Mouse (Mus musculus) R1 (cell line): ENCODE measurements around the gene Pax4.
A peak's percentile ranks its signal among the peaks of the same experiment; 100 is the strongest.

Experiments used
- DNase-seq: peaks from one replicate; pipeline ENCODE4 v3.0.0-alpha.2; 2018; ENCODE audit warnings: low read depth, low spot score

The Pax4 gene

DNA sequence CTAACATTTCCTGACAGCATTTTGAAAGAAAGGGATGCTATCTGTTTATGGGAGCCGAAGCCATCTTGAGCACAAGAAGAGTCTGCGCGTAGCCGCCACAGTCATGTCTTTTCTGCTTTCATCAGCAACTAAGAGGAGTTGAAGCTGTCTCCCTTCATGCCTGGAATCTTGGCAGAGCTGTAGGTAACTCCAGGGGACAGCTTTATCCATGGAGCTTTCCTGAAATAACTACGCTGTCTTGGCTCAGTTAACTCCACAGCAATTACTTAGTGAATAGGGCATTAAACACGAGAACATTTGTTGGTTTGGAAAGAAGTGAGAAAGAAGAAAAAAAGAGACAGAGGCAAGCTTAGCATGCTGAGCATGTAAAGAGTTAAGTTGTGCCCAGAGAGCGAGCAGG lies 1.2 kb downstream of the Pax4 start:
- DNase-seq, result no peak

DNA sequence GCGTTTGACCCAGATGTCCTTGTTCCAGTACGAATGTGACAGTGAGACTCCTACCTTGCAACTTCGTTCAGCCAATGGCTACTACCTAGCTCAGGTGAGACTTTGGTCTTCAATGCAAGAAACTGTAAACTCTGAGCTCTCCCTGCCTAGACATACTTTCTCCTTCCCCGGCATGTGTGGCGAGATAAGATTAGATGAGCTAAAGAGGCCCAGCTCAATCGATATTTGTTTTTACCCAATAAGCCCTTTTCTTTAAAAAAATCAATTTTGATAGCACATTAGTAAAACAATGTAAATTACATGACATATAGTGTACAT lies 17.7 kb downstream of the Pax4 start:
- DNase-seq, result no peak

DNA sequence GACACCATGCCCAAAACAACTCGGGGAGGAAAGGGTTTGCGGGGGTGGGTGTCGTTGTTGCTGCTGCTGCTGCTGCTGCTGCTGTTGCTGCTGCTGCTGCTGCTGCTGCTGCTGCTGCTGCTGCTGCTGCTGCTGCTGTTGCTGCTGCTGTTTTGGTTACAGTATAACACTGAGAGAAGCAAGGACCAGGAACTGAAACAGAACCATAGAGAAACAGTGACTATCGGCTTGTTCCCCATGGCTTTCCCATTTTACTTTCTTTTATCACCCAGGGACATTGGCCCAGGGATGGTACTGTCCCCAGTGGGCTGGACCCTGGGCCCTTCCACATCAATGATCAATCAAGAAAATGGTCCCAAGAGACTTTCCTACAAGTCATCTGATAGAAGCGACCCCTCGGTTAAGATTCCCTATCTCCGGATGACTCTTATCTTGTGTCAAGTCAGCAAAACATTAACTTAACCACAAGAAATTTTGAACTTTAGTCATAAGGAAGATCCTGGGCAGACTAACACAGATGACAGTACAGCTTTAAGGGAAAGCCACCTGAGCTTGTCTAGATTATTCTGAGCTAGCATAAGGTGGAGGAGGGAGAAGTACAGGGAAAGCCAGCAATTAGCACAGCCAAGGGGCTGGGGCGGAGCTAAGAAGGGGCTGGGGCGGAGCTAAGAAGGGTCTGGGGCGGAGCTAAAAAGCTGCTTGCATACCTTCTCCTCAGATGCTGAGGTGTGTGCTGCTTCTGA lies 18.2 kb downstream of the Pax4 start:
- peak; percentile 53 for DNase-seq

DNA sequence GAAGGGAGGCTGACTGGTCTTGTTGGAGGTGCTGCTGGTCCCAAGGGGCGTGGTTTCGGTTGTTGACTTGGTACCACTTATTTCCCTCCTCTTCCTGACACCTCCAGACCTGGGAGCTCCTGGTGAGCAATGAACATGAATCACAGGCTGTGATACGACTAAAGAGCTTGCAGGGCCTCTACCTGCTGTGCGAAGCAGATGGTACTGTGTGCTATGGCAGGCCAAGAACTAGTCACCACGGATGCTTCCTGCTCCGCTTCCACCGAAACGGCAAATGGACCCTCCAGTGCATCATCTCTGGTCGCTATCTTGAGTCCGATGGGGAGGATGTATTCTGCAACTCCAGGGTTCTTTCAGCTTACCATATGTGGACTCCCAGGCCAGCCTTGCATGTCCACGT lies 19.3 kb downstream of the Pax4 start:
- no peak for DNase-seq

DNA sequence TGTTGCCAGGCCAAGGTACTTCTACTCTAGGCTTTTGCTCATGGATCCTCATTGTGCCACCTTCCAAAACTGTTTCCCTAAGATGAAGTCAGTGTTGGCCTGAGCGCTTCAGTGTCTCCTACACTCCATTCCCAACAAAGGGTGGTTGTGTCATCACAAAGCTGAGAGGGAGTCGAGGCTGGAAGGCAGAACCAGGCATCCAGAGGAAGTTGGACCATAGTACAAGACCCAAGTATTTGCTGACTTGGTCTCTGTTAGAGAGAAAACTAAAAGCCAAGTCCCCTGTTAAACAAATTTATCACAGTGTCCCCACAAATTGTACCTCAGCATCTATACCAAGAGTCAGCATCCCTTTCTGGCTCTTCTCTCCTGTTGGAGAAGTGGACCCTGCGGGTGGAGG lies 20.9 kb downstream of the Pax4 start, which contains the start of gene Gcc1:
Gcc1 (minus strand) TSS at position 101 of the 400 bp plus-strand sequence.
- no peak for DNase-seq

DNA sequence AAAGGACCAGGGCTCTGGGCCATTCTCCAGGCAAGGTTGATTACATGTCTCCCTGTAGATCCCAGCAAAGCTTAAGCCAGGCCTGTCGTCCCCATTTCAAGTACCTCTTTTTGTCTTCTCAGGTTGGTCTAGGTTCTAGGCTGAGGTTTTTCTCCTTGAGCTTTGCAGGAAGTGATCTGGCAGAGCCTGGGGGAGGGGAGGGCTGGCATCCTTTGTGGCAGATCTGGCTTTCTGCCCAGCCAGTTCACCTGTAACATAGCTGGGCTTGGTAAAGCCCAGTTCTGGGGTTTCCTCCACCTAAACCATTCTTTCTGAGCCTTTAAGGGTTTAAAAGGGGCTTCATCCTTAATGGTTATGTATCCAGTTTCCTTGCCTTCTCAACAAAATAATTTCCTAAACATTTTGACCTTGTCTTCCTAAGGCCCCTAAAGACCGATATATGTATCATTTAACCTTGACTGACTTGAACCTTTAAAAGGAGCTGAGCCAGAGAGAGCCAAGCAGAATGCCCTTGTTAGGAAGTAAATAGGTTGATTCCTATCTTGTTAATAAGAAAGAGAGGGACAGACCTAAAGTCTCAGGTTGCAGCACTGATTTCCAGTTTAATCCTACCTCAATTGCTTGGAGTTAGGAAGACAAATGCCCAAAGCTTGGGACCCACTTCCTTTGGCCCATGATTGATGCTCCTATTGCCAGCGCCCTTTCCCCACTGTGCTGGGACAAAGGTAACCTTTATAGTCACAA lies 21.9 kb downstream of the Pax4 start, which contains the start of gene Fscn3:
Fscn3 (plus strand) TSS at position 694 of the 744 bp plus-strand sequence.
- no peak for DNase-seq

DNA sequence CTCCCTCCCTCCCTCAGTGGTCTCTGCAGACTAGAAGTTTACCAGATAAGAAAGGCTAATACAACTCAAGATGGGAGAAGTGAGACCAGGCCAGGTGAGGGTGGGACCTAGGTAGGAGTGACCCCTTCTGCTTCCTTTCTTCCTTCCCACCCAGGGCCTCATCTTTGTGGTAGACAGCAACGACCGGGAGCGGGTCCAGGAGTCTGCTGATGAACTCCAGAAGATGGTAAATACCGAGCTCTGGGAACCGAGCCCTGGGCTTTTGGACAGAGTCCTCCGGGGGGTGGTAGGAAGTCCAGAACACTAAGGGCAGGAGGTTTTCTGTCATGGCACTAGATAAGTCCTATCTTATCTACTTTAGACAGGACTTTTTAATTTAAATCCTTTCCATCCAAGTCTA lies 24.1 kb downstream of the Pax4 start:
- no peak for DNase-seq

DNA sequence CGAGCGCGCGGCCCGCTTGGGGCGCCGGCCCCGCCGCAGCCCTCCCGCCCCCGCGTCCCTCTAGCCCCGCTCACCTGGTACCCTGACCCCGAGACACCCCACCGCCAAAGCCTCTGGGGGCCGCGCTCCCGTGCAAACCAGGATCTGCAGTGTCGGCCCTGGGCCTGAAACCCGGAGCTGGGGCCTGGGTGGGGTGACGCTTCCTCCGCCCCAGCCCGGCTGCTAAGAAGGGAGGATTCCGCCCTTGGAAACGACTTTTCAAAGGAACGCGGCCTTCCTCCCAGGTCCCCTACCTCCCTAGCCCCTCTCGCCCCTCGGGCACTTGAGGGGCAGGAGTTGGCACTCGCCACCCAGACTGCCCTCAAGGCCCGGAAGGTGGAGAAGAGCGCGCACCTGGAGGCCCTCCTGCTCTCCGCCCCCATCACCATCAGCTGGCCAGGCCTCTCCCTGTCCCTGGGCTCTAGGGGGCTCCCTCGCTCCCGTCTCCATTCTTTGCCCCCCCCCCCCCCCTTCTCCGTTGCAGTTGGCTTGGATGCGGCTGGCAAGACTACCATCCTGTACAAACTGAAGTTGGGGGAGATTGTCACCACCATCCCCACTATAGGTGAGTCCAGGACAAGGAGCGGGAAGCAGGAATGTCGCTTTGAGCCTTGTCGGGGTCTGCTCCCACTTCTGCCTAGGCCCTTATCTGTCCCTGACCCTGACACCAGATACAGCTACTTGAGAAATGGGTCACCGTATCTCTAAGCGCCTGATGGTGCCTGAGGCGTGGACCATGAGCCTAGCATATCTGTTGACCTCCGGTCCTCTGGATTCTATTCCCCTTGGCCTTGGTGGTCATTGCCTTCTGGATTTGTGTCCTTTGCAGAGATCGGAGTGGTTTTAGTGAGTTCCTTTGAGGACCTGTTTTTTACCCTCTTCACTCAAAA lies 25.1 kb downstream of the Pax4 start:
- DNase-seq, result peak; percentile 46

DNA sequence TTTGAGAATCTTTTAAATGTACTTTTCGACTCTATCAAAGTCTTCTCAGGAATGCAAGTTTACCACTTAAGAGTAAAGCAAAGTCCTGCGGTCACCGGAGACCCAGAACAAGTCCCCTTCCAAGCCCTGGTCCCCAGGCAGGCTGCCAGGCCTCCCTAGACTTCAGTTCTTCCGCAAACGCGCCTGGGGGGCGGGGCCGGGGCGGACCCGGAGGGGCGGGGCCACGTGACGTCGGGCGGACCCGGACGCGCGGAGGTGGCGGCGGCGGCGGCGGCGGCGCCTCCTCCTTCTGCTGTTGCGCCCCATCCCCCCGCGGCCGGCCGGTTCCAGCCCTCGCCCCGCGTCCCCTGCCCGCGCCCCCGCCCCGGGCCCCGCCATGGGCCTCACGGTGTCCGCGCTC lies 25.8 kb downstream of the Pax4 start, which contains the start of gene Arf5:
Arf5 (plus strand) TSS at position 248 of the 400 bp plus-strand sequence.
- peak; percentile 76 for DNase-seq

DNA sequence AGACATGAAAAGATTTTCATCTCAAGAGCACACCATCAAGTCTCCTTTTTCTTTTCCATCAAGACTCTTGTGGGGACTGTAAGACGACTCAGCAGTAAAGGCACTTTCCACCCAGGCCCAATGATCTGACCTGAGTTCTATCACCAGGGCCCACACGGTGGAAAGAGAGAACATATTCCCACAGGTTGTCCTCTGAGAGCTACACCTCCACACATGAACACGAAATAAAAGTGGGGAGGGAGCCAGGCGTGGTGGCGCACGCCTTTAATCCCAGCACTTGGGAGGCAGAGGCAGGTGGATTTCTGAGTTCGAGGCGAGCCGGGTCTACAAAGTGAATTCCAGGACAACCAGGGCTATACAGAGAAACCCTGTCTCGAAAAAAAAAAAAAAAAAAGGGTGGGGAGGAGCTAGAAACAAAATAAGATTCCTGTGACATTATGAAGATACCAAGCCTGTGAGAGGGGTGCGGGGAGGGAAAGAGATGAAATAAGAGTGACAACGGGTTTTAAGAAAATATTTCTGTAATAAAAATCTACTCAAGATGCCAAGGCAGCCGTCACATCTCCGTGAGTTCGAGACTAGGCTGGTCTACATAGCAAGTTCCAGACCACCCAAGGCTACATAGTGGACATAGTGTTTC lies 26.4 kb downstream of the Pax4 start:
- DNase-seq, result no peak

DNA sequence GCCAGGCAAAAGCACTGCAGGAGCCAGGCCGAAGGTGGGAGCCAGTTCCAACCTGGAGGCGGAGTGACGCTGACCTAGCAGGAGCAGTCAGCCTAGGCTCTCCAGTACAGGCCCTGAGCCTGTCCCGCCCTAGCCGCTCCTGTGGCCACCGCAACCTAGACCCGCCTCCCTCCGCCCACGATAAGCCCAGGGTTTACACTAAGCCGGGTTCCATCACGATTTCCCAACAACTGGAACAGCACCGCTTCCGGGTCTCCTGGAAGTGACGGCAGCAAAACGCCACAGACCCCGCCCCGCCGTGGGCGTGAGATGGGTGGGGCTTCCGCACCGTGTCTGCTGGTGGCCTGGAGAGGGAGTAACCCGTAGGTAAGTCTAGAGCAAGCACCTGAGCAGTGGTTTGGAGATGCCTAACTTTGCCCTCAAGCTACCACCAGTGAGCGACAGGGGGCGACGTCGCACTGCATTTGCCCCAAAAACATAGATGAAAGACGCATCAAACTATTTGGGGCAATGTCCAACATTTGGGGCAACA lies 27.6 kb downstream of the Pax4 start:
- DNase-seq, result peak; percentile 97

DNA sequence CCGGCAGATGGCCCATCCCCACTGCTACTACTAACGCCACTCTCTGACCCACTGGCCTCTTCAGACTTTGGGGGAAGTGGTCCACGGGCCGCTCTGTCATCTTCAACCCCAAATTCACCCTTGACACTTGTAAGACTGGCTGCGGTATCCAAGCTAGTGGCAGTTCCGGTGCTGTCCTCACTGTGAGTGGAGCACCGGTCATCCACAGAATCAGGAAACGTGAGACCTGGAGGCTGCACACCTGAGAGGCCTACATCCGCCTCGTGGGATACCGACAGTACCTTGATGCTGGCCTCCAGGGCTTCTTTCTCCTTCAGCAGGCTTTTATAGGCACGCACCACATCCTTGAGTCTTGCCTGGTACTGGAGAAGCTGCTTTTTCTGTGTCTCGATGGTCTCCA lies 28.3 kb downstream of the Pax4 start:
- DNase-seq, result no peak

DNA sequence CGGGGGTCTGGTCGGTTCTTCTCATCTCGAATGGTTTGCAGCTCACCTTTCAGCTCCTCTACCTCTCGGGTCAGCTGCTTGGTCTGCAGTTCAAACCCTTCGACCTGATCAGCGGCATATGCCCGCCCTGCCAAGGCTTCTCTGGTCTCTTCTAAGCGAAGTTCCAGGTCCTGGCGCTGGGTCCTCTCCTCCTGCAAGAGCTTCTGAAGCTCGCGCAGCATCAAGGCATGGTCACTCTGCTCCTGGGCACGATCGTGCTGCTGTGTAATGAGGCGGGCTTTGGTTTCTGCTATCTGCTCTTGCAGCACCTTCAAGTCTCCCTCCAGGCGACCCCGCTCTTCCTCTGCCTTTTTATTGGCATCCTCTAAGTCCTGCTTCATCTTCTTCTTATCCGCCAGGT lies 28.8 kb downstream of the Pax4 start:
- no peak for DNase-seq

DNA sequence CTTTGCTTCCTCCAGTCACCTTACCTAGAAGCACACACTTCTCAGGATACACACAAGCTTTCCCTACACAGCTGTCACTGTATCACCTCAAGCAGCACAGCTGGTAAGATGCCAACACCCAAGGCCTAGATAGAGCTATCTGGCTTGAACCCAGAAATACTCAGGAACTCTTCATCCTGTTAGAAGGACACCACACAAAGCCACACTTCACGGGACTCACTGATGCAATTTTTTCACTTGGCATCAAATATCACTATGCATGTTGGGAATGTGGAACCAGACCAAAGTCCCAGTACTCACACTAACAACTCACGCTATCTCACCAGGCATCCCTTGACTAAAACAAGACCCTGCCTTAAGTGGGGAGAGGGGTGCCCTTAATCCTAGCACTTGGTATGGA lies 29.5 kb downstream of the Pax4 start:
- no peak for DNase-seq

DNA sequence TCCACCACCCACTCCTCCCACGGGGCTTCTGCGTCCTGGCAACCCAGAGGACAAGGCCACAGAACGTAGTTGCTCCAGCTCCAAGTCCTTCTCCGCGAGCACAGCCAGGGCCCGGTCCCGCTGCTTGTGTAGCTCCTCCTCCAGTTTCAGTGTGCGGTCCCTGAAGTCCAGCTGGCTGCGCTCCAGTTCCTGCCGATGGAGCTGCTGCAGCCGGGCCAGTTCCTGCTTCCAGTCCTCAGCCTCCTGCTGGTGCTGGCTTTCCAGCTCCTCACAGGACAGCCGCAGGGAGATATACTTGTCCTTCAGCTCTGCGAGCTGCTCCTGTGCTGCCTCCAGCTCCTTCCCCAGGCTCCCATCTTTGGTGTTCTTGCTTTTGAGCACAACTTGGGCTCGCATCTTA lies 30.7 kb downstream of the Pax4 start:
- DNase-seq, result no peak

DNA sequence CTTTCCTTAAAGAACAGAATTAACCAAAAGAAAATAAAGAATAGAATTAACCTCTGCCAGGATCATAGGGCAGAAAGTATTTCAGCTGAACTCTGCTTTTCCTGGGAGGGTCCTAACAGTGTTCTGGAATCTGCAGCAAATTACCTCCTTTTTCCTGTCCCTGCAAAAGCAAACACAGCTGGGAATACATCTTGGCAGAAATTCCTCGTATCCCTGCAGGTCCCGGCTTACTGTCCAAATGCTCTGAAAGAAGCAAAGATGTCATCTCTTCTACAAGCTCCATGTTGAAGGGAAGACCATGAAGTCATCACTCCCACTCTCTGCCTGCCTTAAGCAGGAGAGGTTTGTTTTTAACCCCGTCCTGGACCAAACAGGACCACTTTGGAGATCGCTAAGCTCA lies 32.2 kb downstream of the Pax4 start:
- DNase-seq, result no peak

DNA sequence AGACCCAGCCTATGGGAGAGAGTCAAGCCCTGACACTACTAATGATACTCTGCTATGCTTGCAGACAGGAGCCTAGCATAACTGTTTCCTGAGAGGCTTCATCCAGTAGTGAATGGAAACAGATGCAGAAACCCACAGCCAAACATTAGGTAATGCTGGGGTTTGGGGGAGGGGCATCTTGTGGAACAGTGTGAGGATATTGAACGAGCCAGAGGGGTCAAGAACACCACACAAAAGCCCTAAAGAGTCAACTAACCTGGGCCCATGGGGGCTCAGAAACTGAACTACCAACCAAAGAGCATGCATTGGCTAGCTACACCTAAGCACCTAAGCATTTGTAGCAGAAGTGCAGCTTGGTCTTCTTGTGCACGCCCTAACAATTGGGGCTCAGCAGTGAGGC lies 37.9 kb downstream of the Pax4 start:
- DNase-seq, result no peak

DNA sequence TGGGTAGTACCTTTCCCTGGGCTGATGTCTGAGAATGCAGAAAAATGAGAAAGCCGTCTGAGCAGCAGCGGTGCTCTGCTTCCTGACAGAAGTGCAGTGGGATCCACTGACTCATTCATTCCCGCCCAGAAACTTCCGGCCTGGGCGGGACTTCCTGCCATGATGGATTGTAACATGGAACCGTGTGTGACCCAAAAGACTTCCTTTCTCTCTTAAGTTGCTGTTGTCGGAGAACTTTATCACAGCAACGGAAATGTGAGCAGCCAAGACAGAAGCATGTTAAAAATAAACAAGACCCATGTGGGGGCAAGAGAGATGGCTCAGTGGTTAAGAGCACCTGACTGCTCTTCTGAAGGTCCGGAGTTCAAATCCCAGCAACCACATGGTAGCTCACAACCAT lies 39.1 kb downstream of the Pax4 start:
- DNase-seq, result peak; percentile 58

DNA sequence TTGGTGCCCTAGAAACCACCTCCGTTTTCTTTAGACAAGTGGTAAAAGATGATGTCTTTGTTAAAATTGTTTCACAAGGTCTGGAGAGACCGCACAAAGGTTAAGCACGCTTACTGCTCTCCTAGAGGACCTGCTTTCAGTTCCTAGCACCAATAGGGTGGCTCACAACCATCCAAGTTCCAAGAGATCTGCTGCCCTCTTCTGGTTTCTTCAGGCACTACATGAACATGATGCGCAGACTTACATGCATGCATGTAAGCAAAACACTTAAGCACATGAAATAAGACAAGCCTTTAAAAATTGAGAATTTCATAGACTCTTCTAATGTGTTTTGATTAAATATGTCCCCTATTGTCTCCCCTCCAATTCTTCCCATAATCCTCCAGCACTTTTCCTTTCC lies 49.4 kb downstream of the Pax4 start:
- peak; percentile 83 for DNase-seq

DNA sequence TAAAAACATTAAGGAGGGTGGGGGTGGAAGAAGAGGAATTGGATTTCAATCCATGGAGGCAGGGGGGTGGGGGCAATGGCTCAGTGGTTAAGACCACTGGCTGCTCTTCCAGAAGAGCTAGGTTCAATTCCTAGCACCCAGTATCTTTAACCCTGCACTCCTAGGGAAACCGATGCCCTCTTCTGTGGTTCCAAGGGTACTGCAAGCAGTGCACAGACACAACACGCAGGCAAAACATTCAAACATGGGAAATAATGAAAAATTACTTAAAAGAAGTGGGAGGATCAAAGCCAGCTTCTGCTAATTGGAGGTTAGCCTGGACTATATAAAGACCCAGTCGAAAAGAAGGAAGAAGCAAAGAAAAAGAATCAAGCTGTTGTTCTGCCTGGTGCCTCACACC lies 50.4 kb downstream of the Pax4 start:
- peak; percentile 44 for DNase-seq

DNA sequence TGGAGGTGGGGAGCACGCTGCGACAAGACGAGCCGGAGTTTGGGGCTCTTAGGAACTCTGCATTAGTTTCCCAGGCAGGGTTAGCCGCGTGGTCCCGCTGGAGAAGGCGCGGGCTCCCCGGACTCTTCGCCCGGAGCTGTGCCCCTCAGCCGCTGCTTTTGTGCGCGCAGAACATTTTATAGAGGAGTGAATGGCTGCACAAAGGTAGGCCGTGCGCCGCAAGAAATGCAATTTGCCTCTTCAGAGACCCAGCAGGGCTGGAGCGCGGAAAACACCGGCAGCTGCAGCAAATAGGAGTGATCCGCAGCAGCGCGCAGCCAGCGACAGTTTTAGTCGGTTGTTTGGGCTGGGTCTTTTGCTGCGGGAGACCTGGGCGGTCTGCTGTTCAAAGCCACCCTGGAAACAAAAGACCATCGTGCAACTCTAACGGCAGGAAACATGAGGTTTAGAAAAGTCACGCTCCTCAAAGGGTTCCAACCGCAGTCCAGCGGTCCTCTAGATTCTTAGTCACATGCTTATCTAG lies 51.4 kb downstream of the Pax4 start, which contains the start of gene Zfp800:
Zfp800 (minus strand) TSS at position 325 of the 523 bp plus-strand sequence.
- peak; percentile 51 for DNase-seq
